Mouse (Mus musculus) E14TG2a.4 (cell line): Measurements from ENCODE around the gene Hoxd8.

Experiments
- CTCF ChIP-seq: conservative IDR thresholded peaks from 2 replicates; pipeline ENCODE4 v1.5.1; 2014; ENCODE audit warnings: low read length
- NANOG ChIP-seq: IDR thresholded peaks from 2 replicates; pipeline ENCODE4 v1.6.1; 2014; ENCODE audit warnings: borderline replicate concordance, low read length, mixed read lengths

DNA sequence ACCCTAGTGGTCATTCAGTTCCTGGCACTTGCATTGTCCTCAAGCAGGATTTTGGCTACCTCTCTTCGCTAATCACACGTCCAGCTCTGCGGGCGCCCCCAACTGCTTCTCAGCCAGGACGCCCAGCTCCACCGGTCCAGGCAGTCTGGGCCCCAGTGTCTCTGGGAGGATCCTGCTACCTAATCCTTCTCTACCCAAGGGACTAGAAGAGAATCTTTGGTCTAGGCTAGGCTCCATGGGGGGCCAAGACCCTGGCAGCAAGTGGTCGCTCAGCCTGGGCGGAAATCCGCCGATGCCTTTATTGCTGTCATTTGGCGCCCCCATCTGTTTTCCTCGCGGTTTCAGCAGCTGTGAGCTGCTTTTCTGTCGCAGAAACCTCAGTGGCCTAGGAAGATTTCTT lies 42.7 kb upstream of the Hoxd8 start:
- TF ChIP-seq CTCF (peak; percentile 13; the same call in 1 of the 2 replicates), NANOG (no peak)
